Comparison of ENCODE assay signal across 25 mouse cellular contexts in genomic region chr3:83191271-83191670, GRCm38 (mm10).
"Had no signal": no experiment of that assay in that cellular context is flagged by ENCODE, and none has a peak within 500 bp of the region (broad histone marks: within the 10 kb centered on the region; RNA-seq: fewer than 3 reads in every experiment).

No protein-coding gene starts in this region.

- H3K27ac ChIP-seq: gastrocnemius, adult 2 months; heart, adult 2 months; heart, embryonic 13.5 days; heart, embryonic 15.5 days; hindbrain, embryonic 10.5 days; hindbrain, embryonic 12.5 days; hindbrain, embryonic 14.5 days; intestine, embryonic 15.5 days; limb, embryonic 13.5 days; limb, embryonic 15.5 days had no signal

- H3K4me1 ChIP-seq: heart, embryonic 13.5 days; heart, embryonic 15.5 days; hindbrain, embryonic 10.5 days; hindbrain, embryonic 12.5 days; intestine, embryonic 15.5 days; limb, embryonic 13.5 days; limb, embryonic 15.5 days had no signal

- H3K36me3 ChIP-seq: heart, embryonic 13.5 days; heart, embryonic 15.5 days; hindbrain, embryonic 10.5 days; hindbrain, embryonic 12.5 days; intestine, embryonic 15.5 days; limb, embryonic 13.5 days; limb, embryonic 15.5 days had no signal

- DNase-seq: gastrocnemius, adult 2 months; gastrocnemius, postnatal 10 days; gastrocnemius, postnatal 25 days; heart, adult 2 months; heart, postnatal 14 days; heart, postnatal 4 days; kidney, adult 18-20 months; kidney, adult 8-10 months; kidney, postnatal 10 days; kidney, postnatal 25 days; layer of hippocampus, adult 9-11 months; layer of hippocampus, postnatal 36 days; left cerebral cortex, postnatal 4 days had no signal

- H3K4me2 ChIP-seq: heart, embryonic 11.5 days; heart, embryonic 13.5 days; heart, embryonic 15.5 days; hindbrain, embryonic 12.5 days; hindbrain, embryonic 14.5 days; intestine, embryonic 15.5 days; limb, embryonic 13.5 days; limb, embryonic 15.5 days had no signal

- H3K9ac ChIP-seq: heart, embryonic 13.5 days; heart, embryonic 15.5 days; hindbrain, embryonic 12.5 days; hindbrain, embryonic 14.5 days; intestine, embryonic 15.5 days; limb, embryonic 13.5 days; limb, embryonic 15.5 days had no signal

- ATAC-seq: hindbrain, embryonic 16.5 days; inflammation-experienced regulatory T-cells, adult 6 months; intestine, embryonic 15.5 days; intestine, postnatal 0 days had no signal

- H3K9me3 ChIP-seq: heart, embryonic 13.5 days; heart, embryonic 15.5 days; hindbrain, embryonic 10.5 days; hindbrain, embryonic 12.5 days; intestine, embryonic 15.5 days; limb, embryonic 13.5 days; limb, embryonic 15.5 days had no signal

- H3K4me3 ChIP-seq: gastrocnemius, adult 2 months; heart, adult 2 months; heart, embryonic 13.5 days; heart, embryonic 15.5 days; hindbrain, embryonic 10.5 days; hindbrain, embryonic 12.5 days; intestine, embryonic 15.5 days; limb, embryonic 13.5 days; limb, embryonic 15.5 days had no signal

- H3K27me3 ChIP-seq: heart, embryonic 13.5 days; heart, embryonic 15.5 days; hindbrain, embryonic 12.5 days; intestine, embryonic 15.5 days; limb, embryonic 13.5 days; limb, embryonic 15.5 days had no signal
